ENCODE assay signal across 28 mouse cellular contexts in the genomic region with DNA sequence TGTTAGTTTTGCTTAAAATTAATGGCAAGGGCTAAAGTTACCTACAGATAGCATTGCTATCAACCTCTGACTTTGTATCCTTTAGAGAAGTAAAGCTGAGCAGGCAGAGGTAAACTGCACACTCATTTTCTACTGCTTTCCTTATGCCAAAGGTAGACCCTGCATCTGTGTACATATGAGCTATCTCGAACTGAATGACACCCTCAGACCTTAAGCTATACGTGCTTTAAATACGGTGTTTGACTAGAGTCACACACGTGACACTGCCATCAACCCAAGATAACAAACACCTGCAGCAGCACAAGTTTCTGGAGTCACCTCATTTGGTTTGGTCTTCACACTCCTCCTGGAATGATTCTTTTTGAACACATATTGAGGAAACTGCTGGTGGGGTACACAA.
"Had no signal": no experiment of that assay in that cellular context is flagged by ENCODE, and none has a peak within 500 bp of the region (broad histone marks: within the 10 kb centered on the region; RNA-seq: fewer than 3 reads in every experiment).

No protein-coding gene starts in this region.

- H3K27me3 ChIP-seq: embryonic facial prominence, embryonic 12.5 days; embryonic facial prominence, embryonic 13.5 days; embryonic facial prominence, embryonic 15.5 days; forebrain, embryonic 12.5 days; forebrain, embryonic 13.5 days; forebrain, embryonic 15.5 days had no signal

- H3K4me3 ChIP-seq: embryonic facial prominence, embryonic 10.5 days; embryonic facial prominence, embryonic 12.5 days; embryonic facial prominence, embryonic 13.5 days; embryonic facial prominence, embryonic 15.5 days; erythroblast, embryonic 14.5 days; forebrain, embryonic 10.5 days; forebrain, embryonic 12.5 days; forebrain, embryonic 13.5 days; forebrain, embryonic 15.5 days; gastrocnemius, adult 2 months had no signal

- H3K4me2 ChIP-seq: embryonic facial prominence, embryonic 12.5 days; embryonic facial prominence, embryonic 13.5 days; embryonic facial prominence, embryonic 15.5 days; forebrain, embryonic 12.5 days; forebrain, embryonic 13.5 days; forebrain, embryonic 15.5 days had no signal

- H3K4me1 ChIP-seq: embryonic facial prominence, embryonic 10.5 days; embryonic facial prominence, embryonic 12.5 days; embryonic facial prominence, embryonic 15.5 days; forebrain, embryonic 10.5 days; forebrain, embryonic 12.5 days; forebrain, embryonic 13.5 days; forebrain, embryonic 15.5 days had no signal

- DNase-seq: cerebellum, adult 2 months; cerebellum, adult 8-10 months; cerebellum, adult 9-10 months; cerebellum, adult 9-11 months; cerebellum, postnatal 10 days; cerebellum, postnatal 14 days; cerebellum, postnatal 25 days; cerebellum, postnatal 36 days; embryo, embryonic 11 days; forebrain, postnatal 0 days; gastrocnemius, adult 2 months; gastrocnemius, postnatal 10 days; gastrocnemius, postnatal 14 days; gastrocnemius, postnatal 25 days; gastrocnemius, postnatal 36 days; heart, adult 11 months; heart, adult 18-20 months had no signal

- H3K9ac ChIP-seq: embryonic facial prominence, embryonic 12.5 days; embryonic facial prominence, embryonic 13.5 days; embryonic facial prominence, embryonic 15.5 days; forebrain, embryonic 12.5 days; forebrain, embryonic 13.5 days; forebrain, embryonic 15.5 days; forebrain, postnatal 0 days had no signal

- H3K36me3 ChIP-seq: embryonic facial prominence, embryonic 10.5 days; embryonic facial prominence, embryonic 12.5 days; embryonic facial prominence, embryonic 15.5 days; forebrain, embryonic 10.5 days; forebrain, embryonic 12.5 days; forebrain, embryonic 15.5 days had no signal

- ATAC-seq: forebrain, embryonic 13.5 days; forebrain, embryonic 14.5 days; forebrain, embryonic 15.5 days; forebrain, embryonic 16.5 days; forebrain, postnatal 0 days had no signal

- H3K9me3 ChIP-seq: embryonic facial prominence, embryonic 10.5 days; embryonic facial prominence, embryonic 12.5 days; embryonic facial prominence, embryonic 13.5 days; embryonic facial prominence, embryonic 15.5 days; forebrain, embryonic 10.5 days; forebrain, embryonic 12.5 days; forebrain, embryonic 13.5 days; forebrain, embryonic 15.5 days had no signal

- H3K27ac ChIP-seq: embryonic facial prominence, embryonic 10.5 days; embryonic facial prominence, embryonic 12.5 days; embryonic facial prominence, embryonic 13.5 days; embryonic facial prominence, embryonic 15.5 days; forebrain, embryonic 10.5 days; forebrain, embryonic 12.5 days; forebrain, embryonic 13.5 days; forebrain, embryonic 15.5 days; gastrocnemius, adult 2 months had no signal
